Mouse (Mus musculus) adrenal gland, adult (tissue): ENCODE measurements around the gene Tada2a.

Source experiments
- DNase-seq, 2 experiments: peaks; one replicate each; pipeline ENCODE4 v3.0.0; 2022 to 2023; ENCODE audit warnings: low spot score in 1 of 2; ENCODE audit not compliant: inconsistent age in 2 of 2

The Tada2a gene

DNA sequence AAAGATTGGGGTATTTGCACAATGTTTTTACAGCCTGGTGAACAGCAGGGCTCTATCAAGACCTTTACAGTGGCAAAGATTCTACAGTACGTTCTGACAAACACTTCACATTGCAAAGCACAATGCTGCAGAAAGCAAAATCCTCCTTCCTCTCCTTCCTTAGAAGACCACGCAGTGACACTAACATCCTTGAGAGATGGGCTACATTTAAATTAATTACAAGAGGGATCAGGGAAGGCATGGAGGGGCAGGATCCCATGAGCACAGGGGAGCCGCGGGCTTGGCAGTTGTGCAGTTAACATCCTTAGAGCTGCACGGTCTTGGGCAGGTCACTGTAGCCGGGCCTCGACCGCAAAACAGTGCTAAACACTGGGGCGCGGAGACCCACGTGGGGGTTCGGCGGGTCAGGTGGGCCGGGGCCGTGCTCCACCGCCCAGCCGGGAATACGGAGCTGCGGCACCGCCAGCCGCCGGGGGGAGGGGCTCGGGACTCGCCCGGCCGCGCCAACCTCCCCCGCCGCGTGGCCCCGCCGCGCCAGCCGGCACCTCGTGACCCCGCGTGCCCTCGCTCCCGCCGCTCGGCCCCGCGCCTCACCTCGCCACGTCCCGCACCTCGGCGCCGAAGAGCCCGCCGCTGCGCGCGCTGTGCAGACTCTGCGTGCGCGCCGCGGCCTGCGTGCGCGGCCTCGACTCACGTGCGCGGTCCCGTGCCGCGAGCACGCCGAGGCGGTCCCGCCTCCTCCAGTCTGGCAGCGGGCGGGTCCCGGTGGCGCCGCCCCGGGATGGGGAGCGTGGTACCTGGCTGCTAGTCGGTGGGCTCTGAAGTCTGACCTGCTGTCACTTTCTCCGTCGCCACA is at the start of gene Tada2a, which contains the start of gene Acaca:
Gene Tada2a, minus strand, starts transcription at position 658 of the 856 bp plus-strand sequence.
Gene Acaca, plus strand, starts transcription at position 730 of the 856 bp plus-strand sequence.
- DNase-seq: peak; percentile 84 to 92

DNA sequence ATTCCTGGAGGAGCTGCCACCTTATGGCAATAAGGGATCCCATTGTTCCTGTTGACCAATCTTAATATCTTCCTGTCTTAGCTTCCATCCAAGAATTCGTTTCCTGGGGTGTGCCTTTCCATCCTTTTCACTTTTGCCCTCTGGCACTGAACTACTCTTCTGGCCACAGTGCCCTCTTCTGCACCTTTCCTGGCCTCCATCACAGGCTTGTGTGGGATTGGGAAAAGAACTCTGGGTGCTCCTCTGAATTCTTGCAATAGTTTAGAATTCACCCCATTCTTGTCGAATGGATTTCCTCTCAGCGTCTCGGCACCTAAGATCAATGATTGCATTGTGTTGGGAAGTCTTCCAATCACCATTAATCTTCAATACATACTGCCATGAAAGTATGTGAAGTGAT is 49.2 kb upstream of the Tada2a start:
- DNase-seq: peak in 1 of 2 experiments; percentile 52

DNA sequence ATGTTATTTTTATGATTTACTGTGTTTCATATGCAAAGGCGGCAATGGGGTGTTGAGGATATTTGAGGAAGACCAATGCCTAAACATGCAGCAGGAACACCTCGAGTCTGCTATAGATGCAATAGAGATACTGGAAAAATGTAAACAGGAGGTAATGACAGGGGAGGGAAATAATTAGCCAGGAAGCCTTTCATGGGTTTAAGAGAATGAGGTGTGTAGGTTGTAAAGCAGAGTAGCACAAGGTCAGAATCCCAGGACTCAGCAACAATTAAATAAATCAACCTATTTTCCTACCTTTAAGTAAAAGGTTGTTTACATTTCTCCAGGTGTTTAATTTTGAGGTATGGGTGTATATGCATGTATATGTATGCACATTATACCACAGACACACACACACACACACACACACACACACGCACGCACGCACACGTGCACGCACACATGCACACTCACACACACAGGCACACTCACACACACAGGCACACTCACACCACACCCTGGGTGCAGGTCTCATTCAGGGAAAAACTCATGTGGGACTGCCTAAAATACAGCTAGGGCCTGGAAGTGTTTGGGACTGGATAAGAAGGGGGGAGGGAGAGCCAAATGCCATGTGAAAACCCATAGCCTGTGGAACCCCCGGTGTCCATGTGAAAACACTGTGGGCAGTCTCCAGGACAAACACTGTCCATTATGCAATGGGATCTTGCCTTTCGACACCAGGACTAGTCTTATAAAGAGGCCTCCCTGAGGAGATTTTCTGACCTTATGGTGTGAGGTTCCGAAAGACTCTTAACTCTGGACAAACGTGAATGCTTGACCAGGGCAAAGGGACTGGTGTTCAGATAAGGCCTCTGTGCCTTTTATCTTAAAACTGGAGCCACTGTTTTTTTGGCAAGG is 43.4 kb upstream of the Tada2a start:
- peak in 1 of 2 experiments; percentile 50 for DNase-seq

DNA sequence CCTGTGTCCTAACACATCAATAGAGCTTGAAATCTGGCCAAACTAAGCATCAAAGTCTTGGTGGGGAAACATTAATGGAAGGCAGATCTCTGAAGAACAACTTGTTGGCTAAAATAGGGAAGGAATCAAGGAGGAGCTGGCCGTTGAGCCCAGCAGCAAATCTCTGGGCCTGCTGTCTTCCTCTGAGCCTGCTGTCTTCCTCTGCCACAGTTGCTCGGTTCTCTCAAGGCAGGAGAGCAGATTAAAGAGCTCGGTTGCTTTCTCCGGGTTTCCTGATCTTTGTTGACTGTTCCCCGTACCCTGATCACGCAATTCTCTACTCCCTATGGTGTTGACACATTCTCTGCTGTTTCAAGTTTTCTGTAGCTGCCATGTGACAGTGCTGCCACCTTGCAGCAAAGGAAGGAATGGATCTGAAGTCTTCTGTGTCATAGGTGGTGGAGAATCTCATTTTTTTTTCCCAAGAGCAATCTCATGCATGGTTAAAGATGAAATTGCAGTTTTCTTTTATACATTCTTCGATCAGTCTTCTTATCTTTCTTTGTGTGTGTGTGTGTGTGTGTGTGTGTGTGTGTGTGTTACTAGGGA is 39.4 kb upstream of the Tada2a start:
- DNase-seq: peak; percentile 39 to 81

DNA sequence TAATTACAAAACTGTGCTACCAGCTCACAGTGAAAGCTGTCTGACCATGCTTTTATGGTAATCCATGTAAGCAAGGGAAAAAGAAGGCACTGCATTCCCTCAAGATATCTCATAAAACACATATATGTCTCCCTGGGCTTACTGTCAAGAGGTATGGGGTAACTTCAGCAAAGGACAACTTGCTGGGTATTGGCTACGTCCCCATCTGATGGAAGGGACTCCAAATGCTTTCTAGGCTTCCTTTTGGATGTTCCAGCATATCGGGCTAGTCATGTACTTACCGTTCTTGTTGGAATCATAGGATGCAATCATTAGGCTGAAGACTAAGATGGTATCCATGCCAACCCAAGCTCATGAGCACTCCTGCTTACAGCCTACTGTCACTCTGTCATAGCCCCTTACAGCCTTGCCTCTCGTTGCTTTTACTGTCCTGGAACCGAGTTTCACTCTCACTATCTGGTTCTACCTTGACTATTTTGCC is 37.7 kb upstream of the Tada2a start, which contains the start of gene Gm11437:
Gene Gm11437, minus strand, starts transcription at position 431 of the 481 bp plus-strand sequence.
- no peak for DNase-seq

DNA sequence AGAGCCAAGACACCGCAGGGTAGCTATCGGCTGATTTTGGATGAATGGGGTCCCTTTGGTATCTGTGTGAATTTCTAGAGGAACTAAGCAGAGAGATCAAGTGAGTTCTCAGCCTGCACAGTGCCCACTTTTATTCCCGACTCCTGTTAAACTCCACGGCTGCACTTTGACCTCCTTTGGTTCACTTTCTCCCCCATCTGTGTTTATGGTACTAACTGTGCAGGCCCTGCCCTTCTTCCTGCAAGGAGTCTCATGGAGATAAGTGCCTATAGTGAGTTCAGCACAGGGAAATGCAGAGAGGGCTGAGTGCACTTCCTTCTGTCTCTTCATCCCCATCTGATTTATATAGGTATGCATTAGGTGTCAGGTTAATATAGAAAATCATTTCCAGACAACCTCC is 35.2 kb upstream of the Tada2a start:
- no peak for DNase-seq

DNA sequence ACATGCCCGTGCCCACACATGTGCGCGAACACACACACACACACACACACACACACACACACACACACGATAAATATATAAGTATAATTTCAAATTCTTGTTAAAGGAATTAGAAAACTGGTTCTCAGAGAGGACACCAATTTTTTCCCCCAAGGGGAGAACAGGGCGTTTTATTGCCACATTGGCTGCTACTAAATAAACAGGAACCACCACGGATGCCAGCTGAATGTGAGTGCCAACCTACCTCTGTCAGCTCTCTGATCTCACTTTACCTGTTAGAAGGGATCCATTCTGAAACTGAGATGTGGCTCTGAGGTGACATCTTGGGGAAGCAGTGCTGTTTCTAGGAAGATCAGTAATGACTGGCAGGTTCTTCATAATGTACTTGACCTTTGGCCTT is 34.7 kb upstream of the Tada2a start:
- no peak for DNase-seq

DNA sequence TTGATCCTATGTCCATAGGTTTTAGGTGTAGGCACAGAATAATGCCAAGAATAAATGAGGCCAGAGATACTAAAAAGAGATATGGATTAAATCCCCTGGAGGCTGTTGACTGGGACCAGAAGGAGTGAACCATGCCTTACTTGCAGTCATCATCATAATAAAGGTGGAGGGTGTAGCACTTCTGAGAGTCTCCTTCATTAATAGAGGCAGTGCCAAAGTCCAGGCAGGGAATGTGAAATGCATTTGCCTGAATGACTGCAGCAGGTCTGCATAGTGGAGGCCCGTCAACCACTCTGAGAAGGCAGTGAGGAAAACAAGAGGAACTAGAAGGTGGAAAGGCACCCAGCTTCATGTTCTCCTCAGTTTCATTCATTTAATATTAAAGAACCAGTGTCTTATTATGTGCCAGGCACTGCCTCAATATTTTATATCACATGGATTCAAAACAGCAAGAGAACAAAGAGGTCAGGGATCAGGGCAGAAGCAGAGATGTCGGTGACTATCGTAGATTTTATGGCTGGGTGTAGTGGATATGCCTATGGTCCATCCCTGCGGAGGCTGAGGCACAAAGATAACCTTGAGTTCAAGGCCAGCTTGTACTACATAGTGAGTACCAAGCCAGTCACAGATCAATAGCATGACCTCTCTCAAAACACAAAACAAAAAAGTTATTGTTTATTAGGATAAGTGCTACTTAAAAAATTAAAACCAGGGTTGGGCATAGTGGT is 27.3 kb upstream of the Tada2a start:
- DNase-seq: no peak

DNA sequence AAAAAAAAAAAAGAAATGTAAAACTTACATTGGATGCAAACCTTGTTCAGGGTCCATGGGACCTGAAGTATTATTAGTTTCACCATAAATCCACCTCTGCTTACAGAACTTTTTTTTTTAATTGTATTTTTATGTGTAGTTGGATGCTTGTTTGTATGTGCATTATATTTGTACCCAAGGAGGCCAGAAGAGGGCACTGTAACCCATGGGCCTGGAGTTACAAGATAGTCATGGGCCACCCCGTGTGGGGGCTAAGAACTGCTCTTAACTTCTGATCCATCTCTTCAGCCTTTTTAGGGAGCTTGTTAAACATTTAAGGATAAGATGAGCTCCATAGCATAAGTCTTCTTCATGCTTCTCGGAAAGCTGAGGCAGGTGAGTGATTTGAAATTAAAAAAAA is 21.5 kb upstream of the Tada2a start:
- peak in 1 of 2 experiments; percentile 46 for DNase-seq

DNA sequence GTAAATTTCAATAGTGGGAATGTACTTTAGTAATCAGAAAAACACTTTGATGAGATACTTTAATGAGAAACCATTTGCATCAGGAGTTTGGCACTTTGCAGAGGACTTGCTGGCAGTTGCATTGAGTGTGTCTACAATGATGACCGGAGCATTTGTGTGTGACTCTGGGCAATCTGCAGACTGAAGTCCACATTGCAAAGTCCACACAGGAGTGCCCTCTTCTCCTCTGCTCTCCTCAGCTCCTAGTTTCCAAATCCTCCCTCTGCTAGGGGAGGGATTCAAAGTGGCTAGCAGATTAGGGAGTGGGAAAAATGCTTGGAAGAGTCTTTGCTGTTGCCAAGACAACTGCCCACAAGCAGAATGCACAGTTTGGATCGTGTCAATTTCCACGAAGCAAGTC is 16.7 kb upstream of the Tada2a start:
- no peak for DNase-seq

DNA sequence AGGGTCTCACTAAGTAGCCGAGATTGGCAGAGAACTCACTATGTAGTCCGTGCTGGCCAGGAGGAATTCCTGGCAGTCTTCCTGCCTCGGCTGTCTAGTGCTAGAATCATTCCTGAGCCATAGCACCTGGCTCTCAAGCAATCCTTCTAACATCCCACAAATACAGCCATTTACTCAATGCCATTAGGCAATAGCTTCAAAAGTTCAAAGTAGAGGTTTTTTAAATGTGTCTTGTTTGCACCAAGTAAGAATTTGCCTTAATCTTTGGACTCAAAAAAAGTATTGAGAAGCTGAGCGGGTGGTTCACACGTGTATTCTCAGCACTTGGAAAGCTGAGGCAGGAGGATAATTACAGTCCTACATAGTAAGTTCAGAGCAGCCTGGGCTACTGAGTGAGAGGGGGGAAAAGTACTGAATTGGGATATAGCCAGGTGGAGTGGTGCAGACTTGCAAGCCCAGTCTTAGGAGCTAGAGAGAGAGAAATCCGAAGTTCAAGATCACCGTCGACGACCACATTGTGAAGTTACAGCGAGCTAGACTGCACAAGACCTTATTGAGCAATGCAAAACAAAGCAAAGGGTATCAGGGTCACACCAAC is 15.9 kb upstream of the Tada2a start:
- no peak for DNase-seq

DNA sequence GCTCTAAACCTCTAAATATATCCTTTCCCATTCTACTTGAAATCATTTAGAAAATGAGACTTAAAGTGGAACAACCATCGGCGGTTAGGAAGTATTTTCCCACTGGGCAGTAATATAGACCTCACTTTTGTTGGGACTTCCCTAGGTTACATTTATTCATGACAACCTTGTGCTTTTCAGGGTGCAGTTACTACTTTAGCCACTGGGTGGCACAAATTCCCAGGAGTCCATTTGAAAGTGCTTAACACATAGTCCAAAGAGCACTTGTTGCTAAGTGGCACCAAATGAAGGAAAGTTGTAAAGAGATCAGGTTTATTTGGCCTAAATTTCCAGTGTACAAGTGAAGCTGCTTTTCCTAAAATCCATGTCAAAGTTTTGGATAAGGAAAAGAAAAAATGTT is 12.4 kb upstream of the Tada2a start:
- peak; percentile 41 to 86 for DNase-seq

DNA sequence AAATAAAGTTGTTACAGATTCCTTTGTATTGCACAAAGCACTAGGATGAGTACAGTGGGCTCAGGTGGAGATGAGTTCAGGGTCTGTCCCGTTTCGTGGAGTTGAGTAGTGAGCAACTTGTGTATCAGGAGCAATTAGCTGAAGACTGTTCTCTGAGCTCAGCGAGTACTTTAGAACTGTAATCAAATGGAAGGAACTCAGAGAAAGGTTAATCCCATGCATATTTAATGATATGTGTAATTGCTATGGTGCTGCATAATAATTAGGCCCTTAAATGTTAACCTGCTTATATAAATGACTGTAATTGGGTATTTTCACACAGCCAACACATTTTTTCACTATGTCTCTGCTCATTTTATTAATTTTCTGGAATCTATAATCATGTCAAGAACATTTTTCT is 7.1 kb upstream of the Tada2a start:
- DNase-seq: no peak

DNA sequence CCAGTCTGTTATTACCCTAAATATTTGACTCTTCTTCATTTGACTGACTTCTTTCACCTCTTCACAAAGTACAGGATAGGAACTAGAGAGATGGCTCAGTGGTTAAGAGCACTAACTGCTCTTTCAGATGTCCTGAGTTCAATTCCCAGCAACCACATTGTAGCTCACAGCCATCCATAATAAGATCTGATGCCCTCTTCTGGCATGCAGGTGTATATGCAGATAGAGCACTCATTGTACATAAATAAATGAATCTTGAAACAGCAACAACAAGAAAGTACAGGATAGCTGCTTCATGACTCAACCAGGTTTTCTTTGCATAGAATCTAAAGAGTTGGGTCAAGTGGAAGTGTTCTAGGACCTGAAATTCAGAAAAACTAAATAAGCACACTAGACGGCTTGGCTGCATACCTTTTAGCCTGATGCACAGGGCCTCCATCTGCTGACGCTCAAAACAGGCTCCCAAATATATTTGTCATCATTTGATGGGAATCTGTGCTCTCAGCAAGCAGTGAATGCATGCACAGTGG is 5.0 kb upstream of the Tada2a start:
- no peak for DNase-seq

DNA sequence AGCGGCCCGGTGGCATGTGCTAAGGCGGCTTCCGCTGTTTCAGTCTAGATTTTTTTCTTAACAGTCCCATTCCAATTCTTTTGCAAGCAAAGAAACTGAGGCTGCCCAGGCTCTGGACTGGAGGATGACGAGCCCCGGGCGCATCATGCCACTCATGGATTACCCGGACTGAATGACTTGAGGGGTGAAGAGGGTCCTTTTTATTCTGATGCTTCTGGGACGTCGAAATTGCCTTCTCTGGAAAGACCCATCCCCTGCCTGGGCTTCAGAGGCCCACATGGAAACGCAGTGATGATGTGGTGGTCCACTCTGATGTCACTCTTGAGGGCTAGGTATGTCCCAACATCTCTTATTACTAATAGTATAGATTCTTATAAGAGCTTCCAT is 392 bp upstream of the Tada2a start:
- no peak for DNase-seq

DNA sequence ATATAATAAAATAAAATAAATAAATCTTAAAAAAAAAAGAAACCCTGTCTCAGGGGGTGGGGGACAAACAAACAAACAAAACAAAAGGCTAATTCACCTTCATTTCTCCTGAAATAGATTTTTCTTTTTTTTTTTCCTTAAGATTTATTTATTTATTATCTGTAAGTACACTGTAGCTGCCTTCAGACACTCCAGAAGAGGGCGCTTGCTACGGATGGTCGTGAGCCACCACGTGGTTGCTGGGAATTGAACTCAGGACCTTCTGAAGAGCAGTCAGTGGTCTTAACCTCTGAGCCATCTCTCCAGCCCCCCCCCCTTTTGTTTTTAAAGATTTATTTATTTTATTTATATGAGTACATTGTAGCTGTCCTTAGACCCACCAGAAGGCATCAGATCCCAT is 1.4 kb downstream of the Tada2a start:
- no peak for DNase-seq

DNA sequence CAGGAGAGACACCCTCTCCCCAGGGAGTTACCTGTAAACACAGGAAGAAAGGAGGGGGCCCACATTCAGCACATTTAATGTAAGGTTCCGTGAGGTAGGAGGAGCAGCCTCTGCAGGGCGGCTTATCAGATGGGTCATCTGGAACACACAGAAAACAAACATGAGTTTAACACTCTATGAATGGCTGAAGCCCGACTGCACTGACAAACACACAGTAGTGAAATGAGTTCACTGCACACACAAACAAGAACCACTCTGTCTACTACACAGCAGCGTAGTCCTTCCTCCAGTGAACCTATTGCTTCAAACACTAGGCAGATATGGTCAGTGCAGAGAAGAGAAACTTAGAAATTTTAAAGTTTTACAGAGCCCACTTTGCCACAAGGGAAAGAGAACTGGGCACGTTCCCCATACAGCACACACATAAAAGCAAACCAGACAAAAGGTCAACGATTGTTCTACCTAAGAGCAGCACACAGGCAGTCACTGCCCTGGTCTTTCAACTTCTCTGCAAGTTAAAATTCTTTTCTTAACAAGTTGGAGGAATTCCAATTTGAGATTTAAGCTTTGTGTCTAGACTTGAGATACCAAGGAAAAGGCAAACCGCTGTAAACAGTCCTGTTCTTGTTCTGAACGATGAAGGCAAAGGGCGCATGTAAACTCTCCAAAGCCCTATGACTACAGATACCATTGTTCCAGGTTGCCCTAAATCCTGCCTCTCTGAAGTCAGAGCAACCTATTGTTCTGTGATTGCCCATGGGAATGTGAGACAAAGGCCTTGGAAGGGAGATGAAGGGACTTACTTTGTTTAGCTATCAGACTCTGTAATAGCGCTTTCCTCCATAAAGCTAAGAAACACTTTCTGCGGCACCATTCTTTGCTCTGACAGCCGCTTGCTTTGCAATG is 8.1 kb downstream of the Tada2a start:
- DNase-seq: peak in 1 of 2 experiments; percentile 21

DNA sequence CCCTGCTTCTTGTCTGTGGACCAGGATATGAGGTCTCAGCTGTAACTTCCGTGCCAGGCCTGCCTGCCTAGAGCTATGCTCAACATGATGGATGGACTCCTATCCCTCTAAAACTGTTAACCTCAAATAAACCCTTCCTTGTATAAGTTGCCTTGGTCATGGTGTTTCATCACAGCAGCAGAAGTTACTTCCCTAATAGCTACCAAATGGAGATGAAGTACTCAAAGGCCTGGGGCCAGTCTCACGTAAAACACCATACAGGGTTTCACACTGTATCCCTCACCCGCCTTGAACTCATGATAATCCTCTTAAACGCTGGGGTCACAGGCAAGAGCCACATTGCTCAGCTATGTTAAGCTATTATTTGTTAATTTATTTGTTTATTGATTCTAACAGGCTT is 12.0 kb downstream of the Tada2a start:
- peak in 1 of 2 experiments; percentile 16 for DNase-seq

DNA sequence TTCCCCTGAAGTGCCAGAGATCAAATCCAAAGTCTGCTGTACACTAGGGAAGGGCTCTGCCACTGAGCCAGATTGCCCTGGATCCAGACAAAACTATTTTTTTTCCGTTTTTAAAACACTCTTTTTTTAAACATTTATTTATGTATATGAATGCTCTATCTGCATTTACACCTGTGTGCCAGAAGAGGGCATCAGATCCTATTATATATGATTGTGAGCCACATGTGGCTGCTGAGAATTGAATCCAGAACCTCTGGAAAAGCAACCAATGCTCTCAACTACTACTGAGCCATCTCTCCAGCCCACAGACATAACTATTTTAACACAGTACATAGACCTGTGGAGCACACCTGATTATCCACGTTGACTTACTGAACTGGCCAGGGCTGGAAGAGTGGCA is 13.2 kb downstream of the Tada2a start:
- peak in 1 of 2 experiments; percentile 28 for DNase-seq
